Mouse (Mus musculus) neural tube, embryonic 11.5 days (tissue): ENCODE results near the gene Egflam. TPM values are rescaled to one million over a fixed set of nuclear protein-coding genes. Genes with fewer than 3 reads are reported as not detected.

Experiments used
- ATAC-seq: fragments of 200-750 bp; cut with Nextera tagmentation; 2 replicates; pipeline ENCODE4 v1.8.0; 2017; ENCODE audit warnings: moderate number of reproducible peaks, mild to moderate bottlenecking, moderate TSS enrichment, moderate library complexity; ENCODE audit not compliant: insufficient read depth, low FRiP score, low TSS enrichment
- DNase-seq: peaks from one replicate; pipeline ENCODE4 v3.0.0-alpha.2; 2015; ENCODE audit warnings: low spot score
- H3K27ac ChIP-seq: fragments of 300-500 bp; sonication (generic); 2 replicates; pipeline ENCODE4 v1.5.1; 2014; ENCODE audit warnings: low read depth, mild to moderate bottlenecking, low read length
- H3K27me3 ChIP-seq: fragments of 300-500 bp; sonication (generic); 2 replicates; pipeline ENCODE4 v1.6.1; 2014; ENCODE audit warnings: mild to moderate bottlenecking, low read length, mixed read lengths; ENCODE audit not compliant: control insufficient read depth, insufficient read depth
- H3K36me3 ChIP-seq: fragments of 300-500 bp; sonication (generic); 2 replicates; pipeline ENCODE4 v1.6.1; 2014; ENCODE audit warnings: mild to moderate bottlenecking, low read length, moderate library complexity, mixed read lengths; ENCODE audit not compliant: control insufficient read depth, insufficient read depth
- H3K4me1 ChIP-seq: fragments of 300-500 bp; sonication (generic); 2 replicates; pipeline ENCODE4 v1.6.1; 2014; ENCODE audit warnings: low read length, mixed read lengths; ENCODE audit not compliant: control insufficient read depth, insufficient read depth
- H3K4me2 ChIP-seq: fragments of 300-500 bp; sonication (generic); 2 replicates; pipeline ENCODE4 v1.6.1; 2014; ENCODE audit warnings: low read depth, mild to moderate bottlenecking, moderate library complexity
- H3K4me3 ChIP-seq: fragments of 300-500 bp; sonication (generic); 2 replicates; pipeline ENCODE4 v1.5.1; 2014; ENCODE audit warnings: low read depth, low read length
- H3K9ac ChIP-seq: fragments of 300-500 bp; sonication (generic); 2 replicates; pipeline ENCODE4 v1.6.1; 2014; ENCODE audit warnings: mild to moderate bottlenecking, low read length
- H3K9me3 ChIP-seq: fragments of 300-500 bp; sonication (generic); 2 replicates; pipeline ENCODE4 v1.6.1; 2016; ENCODE audit warnings: low read length; ENCODE audit not compliant: control insufficient read depth
- WGBS: fragments of 180-500 bp; shearing (Covaris S2); extraction: QIAGEN DNeasy Blood & Tissue Kit; methylation state at CpG from one replicate; pipeline ENCODE4 v1.1.7; 2014; 5-methylcytosine and 5-hydroxymethylcytosine counted together
- polyA plus RNA-seq: library from polyadenylated mRNA; unstranded; fragments of >200 nt; fragmentation: Nextera tagmentation; extraction: Ambion mirVana; gene quantifications from 2 replicates; pipeline ENCODE4 v1.2.1, GENCODE M21; 2014

The Egflam gene
- polyA plus RNA-seq, 1 experiment from 2014 or later = 15.5 TPM

- ATAC-seq = no peak
- 75% methylated on average over 10 of the region's 10 CpGs for WGBS
- Histone ChIP-seq H3K27ac (no peak overlapping the region), H3K9me3 (no peaks in the 10 kb centered on the region), H3K9ac (no peak overlapping the region), H3K36me3 (peaks cover 2% of the 10 kb centered on the region; the same call in 1 of the 2 replicates), H3K27me3 (no peaks in the 10 kb centered on the region), H3K4me3 (no peak overlapping the region), H3K4me1 (no peaks in the 10 kb centered on the region), H3K4me2 (no peak overlapping the region)
- DNase-seq = no peak
These were observed 230.8 kb downstream of the Egflam start for GRCm38 (mm10) chr15:7167238-7167905.

GRCm38 (mm10) chr15:7166735-7167134 is 231.5 kb downstream of the Egflam start:
- H3K9ac ChIP-seq = no peak overlapping the region
- no peak for DNase-seq
- no peak for ATAC-seq
- no peak overlapping the region for H3K4me3 ChIP-seq
- no peak overlapping the region for H3K27ac ChIP-seq
- H3K36me3 ChIP-seq = peaks cover 2% of the 10 kb centered on the region; the same call in 1 of the 2 replicates
- no peaks in the 10 kb centered on the region for H3K9me3 ChIP-seq
- 87% methylated on average over 9 of the region's 9 CpGs for WGBS
- no peaks in the 10 kb centered on the region for H3K4me1 ChIP-seq
- no peak overlapping the region for H3K4me2 ChIP-seq
- H3K27me3 ChIP-seq = no peaks in the 10 kb centered on the region

- H3K4me1 ChIP-seq = no peaks in the 10 kb centered on the region
- no peak for ATAC-seq
- 74% methylated on average over 6 of the region's 6 CpGs for WGBS
- DNase-seq = no peak
- H3K36me3 ChIP-seq = peaks cover 4% of the 10 kb centered on the region; the same call in 1 of the 2 replicates
- H3K9ac ChIP-seq = no peak overlapping the region
- no peak overlapping the region for H3K27ac ChIP-seq
- H3K4me3 ChIP-seq = no peak overlapping the region
- H3K9me3 ChIP-seq = no peaks in the 10 kb centered on the region
- H3K27me3 ChIP-seq = no peaks in the 10 kb centered on the region
- no peak overlapping the region for H3K4me2 ChIP-seq
These were observed 234.3 kb downstream of the Egflam start for GRCm38 (mm10) chr15:7163851-7164250.

GRCm38 (mm10) chr15:7160321-7160720 is 237.9 kb downstream of the Egflam start:
- H3K4me3 ChIP-seq = no peak overlapping the region
- no peaks in the 10 kb centered on the region for H3K4me1 ChIP-seq
- no peak overlapping the region for H3K9ac ChIP-seq
- DNase-seq (no peak), ATAC-seq (no peak)
- no peak overlapping the region for H3K27ac ChIP-seq
- 88% methylated on average over 8 of the region's 8 CpGs for WGBS
- no peaks in the 10 kb centered on the region for H3K27me3 ChIP-seq
- peaks cover 2% of the 10 kb centered on the region; the same call in 1 of the 2 replicates for H3K36me3 ChIP-seq
- H3K4me2 ChIP-seq = no peak overlapping the region
- no peaks in the 10 kb centered on the region for H3K9me3 ChIP-seq

- DNase-seq = no peak
- no peak overlapping the region for H3K4me3 ChIP-seq
- H3K9me3 ChIP-seq = no peaks in the 10 kb centered on the region
- no peak overlapping the region for H3K9ac ChIP-seq
- H3K27ac ChIP-seq = no peak overlapping the region
- peaks cover 2% of the 10 kb centered on the region; the same call in 1 of the 2 replicates for H3K36me3 ChIP-seq
- H3K27me3 ChIP-seq = no peaks in the 10 kb centered on the region
- no peak for ATAC-seq
- WGBS = 91% methylated on average over 9 of the region's 9 CpGs
- H3K4me1 ChIP-seq = no peaks in the 10 kb centered on the region
- H3K4me2 ChIP-seq = no peak overlapping the region
These were observed 238.3 kb downstream of the Egflam start for GRCm38 (mm10) chr15:7159869-7160268.

- H3K9me3 ChIP-seq = no peaks in the 10 kb centered on the region
- no peaks in the 10 kb centered on the region for H3K4me1 ChIP-seq
- H3K9ac ChIP-seq = no peak overlapping the region
- no peak overlapping the region for H3K27ac ChIP-seq
- no peak for DNase-seq
- WGBS = 93% methylated on average over 6 of the region's 6 CpGs
- H3K27me3 ChIP-seq = no peaks in the 10 kb centered on the region
- peaks cover 2% of the 10 kb centered on the region; the same call in 1 of the 2 replicates for H3K36me3 ChIP-seq
- ATAC-seq = no peak
- H3K4me2 ChIP-seq = no peak overlapping the region
- H3K4me3 ChIP-seq = no peak overlapping the region
These were observed 240.5 kb downstream of the Egflam start for GRCm38 (mm10) chr15:7157658-7158057.
